13 mouse cellular contexts compared by ENCODE assay signal in genomic region chr9:21953600-21953999, GRCm38 (mm10). TPM values are rescaled to one million over a fixed set of nuclear protein-coding genes. Genes with fewer than 3 reads are reported as not detected.
DNase-seq lines count a peak whose midpoint lies in the region; ATAC-seq lines count a peak whose summit lies in the region.
"Had no signal": no experiment of that assay in that cellular context is flagged by ENCODE, and none has a peak within 500 bp of the region (broad histone marks: within the 10 kb centered on the region; RNA-seq: fewer than 3 reads in every experiment).

No protein-coding gene starts in this region.

- peaks cover 8% of the 10 kb centered on the region for H3K4me1 ChIP-seq in hindbrain, embryonic 16.5 days (ENCODE audit: control insufficient read depth, insufficient read depth, low read depth, low read length)
- peaks cover 17% of the 10 kb centered on the region; the same call in 1 of the 2 replicates for H3K4me1 ChIP-seq in midbrain, embryonic 14.5 days (ENCODE audit: control insufficient read depth, insufficient read depth, low read length)
- H3K4me1 ChIP-seq in heart, embryonic 12.5 days (replicated peaks) = peaks cover 4% of the 10 kb centered on the region; the same call in 1 of the 2 replicates

- H3K27me3 ChIP-seq in hindbrain, embryonic 16.5 days (replicated peaks; ENCODE audit: control insufficient read depth, insufficient read depth, low read length) = no peaks in the 10 kb centered on the region
- H3K27me3 ChIP-seq in midbrain, embryonic 14.5 days (ENCODE audit: control insufficient read depth, insufficient read depth, low read length) = no peaks in the 10 kb centered on the region
- peaks cover 14% of the 10 kb centered on the region for H3K27me3 ChIP-seq in heart, embryonic 12.5 days (replicated peaks)
- H3K27me3 ChIP-seq: embryonic facial prominence, embryonic 15.5 days; Patski had no signal

- H3K4me2 ChIP-seq in hindbrain, embryonic 16.5 days (ENCODE audit: low read length) = no peak overlapping the region
- H3K4me2 ChIP-seq in midbrain, embryonic 14.5 days (ENCODE audit: low read length) = peak overlapping the region; percentile 10; the same call in 1 of the 2 replicates
- H3K4me2 ChIP-seq in heart, embryonic 12.5 days = no peak overlapping the region
- H3K4me2 ChIP-seq: embryonic facial prominence, embryonic 15.5 days; kidney, embryonic 15.5 days; limb, embryonic 15.5 days had no signal

- 10% methylated on average over 3 of the region's 3 CpGs for WGBS in hindbrain, embryonic 16.5 days
- WGBS in midbrain, embryonic 14.5 days = 1% methylated on average over 3 of the region's 3 CpGs
- WGBS in heart, embryonic 12.5 days = 13% methylated on average over 3 of the region's 3 CpGs

- no peak overlapping the region for H3K9ac ChIP-seq in hindbrain, embryonic 16.5 days (ENCODE audit: low read depth, low read length)
- no peak overlapping the region for H3K9ac ChIP-seq in midbrain, embryonic 14.5 days (replicated peaks; ENCODE audit: low read length)
- no peak overlapping the region for H3K9ac ChIP-seq in heart, embryonic 12.5 days
- H3K9ac ChIP-seq: embryonic facial prominence, embryonic 15.5 days; kidney, embryonic 15.5 days; limb, embryonic 15.5 days had no signal

- no peak overlapping the region for H3K4me3 ChIP-seq in hindbrain, embryonic 16.5 days (ENCODE audit: low read length)
- no peak overlapping the region for H3K4me3 ChIP-seq in midbrain, embryonic 14.5 days (replicated peaks; ENCODE audit: low read depth, low read length)
- H3K4me3 ChIP-seq in heart, embryonic 12.5 days = no peak overlapping the region
- H3K4me3 ChIP-seq: embryonic facial prominence, embryonic 15.5 days; heart, embryonic 10.5 days; kidney, embryonic 15.5 days; limb, embryonic 15.5 days had no signal

- ATAC-seq in hindbrain, embryonic 16.5 days = no peak
- no peak for ATAC-seq in midbrain, embryonic 14.5 days (ENCODE audit: low FRiP score, low TSS enrichment)
- no peak for ATAC-seq in heart, embryonic 12.5 days (ENCODE audit: insufficient number of reproducible peaks, low FRiP score)
- ATAC-seq: Patski had no signal

- DNase-seq in embryo, embryonic 10 days (ENCODE audit: low spot score) = peak; percentile 53
- DNase-seq in embryo, embryonic 9.5 days (ENCODE audit: extremely low spot score) = no peak
- DNase-seq in MN1 (ENCODE audit: low spot score) = peak; percentile 41
- peak; percentile 87 for DNase-seq in midbrain, embryonic 14.5 days
- no peak for DNase-seq in kidney, adult 11 months
- DNase-seq in kidney, adult 9 months = no peak

- no peaks in the 10 kb centered on the region for H3K9me3 ChIP-seq in hindbrain, embryonic 16.5 days (ENCODE audit: control insufficient read depth, low read length)
- no peaks in the 10 kb centered on the region for H3K9me3 ChIP-seq in midbrain, embryonic 14.5 days (ENCODE audit: control insufficient read depth, low read length)
- H3K9me3 ChIP-seq in heart, embryonic 12.5 days (replicated peaks) = no peaks in the 10 kb centered on the region
- H3K9me3 ChIP-seq: embryonic facial prominence, embryonic 15.5 days; heart, embryonic 10.5 days; limb, embryonic 15.5 days had no signal

- H3K36me3 ChIP-seq in hindbrain, embryonic 16.5 days (ENCODE audit: control insufficient read depth, insufficient read depth, low read length) = no peaks in the 10 kb centered on the region
- no peaks in the 10 kb centered on the region for H3K36me3 ChIP-seq in midbrain, embryonic 14.5 days (ENCODE audit: control insufficient read depth, insufficient read depth, low read length)
- H3K36me3 ChIP-seq in heart, embryonic 12.5 days = peaks cover 10% of the 10 kb centered on the region; the same call in 1 of the 2 replicates
- H3K36me3 ChIP-seq: embryonic facial prominence, embryonic 15.5 days; limb, embryonic 15.5 days had no signal

- H3K27ac ChIP-seq in hindbrain, embryonic 16.5 days (ENCODE audit: low read depth, low read length) = peak overlapping the region; percentile 23; the same call in 1 of the 2 replicates
- peak overlapping the region; percentile 75 for H3K27ac ChIP-seq in midbrain, embryonic 14.5 days (replicated peaks; ENCODE audit: low read depth, low read length)
- H3K27ac ChIP-seq in heart, embryonic 12.5 days (ENCODE audit: poor library complexity, severe bottlenecking) = no peak overlapping the region
- H3K27ac ChIP-seq: embryonic facial prominence, embryonic 15.5 days; heart, embryonic 10.5 days; kidney, embryonic 15.5 days; limb, embryonic 15.5 days had no signal

RNA-seq across cellular contexts. Expression of gene Swsap1, which starts 2.0 kb away (rescaled TPM):
- polyA plus RNA-seq in hindbrain, embryonic 16.5 days (2015; fragmentation: Nextera tagmentation; extraction: Ambion mirVana) = 8.1 and 8.7 TPM in 2 replicates
- 21.5 and 22.8 TPM in 2 replicates for polyA plus RNA-seq in midbrain, embryonic 14.5 days (2014; fragmentation: Nextera tagmentation; extraction: Ambion mirVana)
- 4.8 and 5.8 TPM in 2 replicates for polyA plus RNA-seq in heart, embryonic 12.5 days (2016; fragmentation: Nextera tagmentation; extraction: Ambion mirVana)

RNA-seq across cellular contexts. Expression of gene Epor, which starts 9.7 kb away (rescaled TPM):
- polyA plus RNA-seq in hindbrain, embryonic 16.5 days (2015; fragmentation: Nextera tagmentation; extraction: Ambion mirVana) = 1.2 and 1.4 TPM in 2 replicates
- 0.65 and 2.0 TPM in 2 replicates for polyA plus RNA-seq in midbrain, embryonic 14.5 days (2014; fragmentation: Nextera tagmentation; extraction: Ambion mirVana)
- polyA plus RNA-seq in heart, embryonic 12.5 days (2016; fragmentation: Nextera tagmentation; extraction: Ambion mirVana) = 10.9 and 12.0 TPM in 2 replicates

RNA-seq across cellular contexts. Expression of gene Plppr2, which starts 16.8 kb away (rescaled TPM):
- 106 and 115 TPM in 2 replicates for polyA plus RNA-seq in hindbrain, embryonic 16.5 days (2015; fragmentation: Nextera tagmentation; extraction: Ambion mirVana)
- 91.3 and 92.2 TPM in 2 replicates for polyA plus RNA-seq in midbrain, embryonic 14.5 days (2014; fragmentation: Nextera tagmentation; extraction: Ambion mirVana)
- polyA plus RNA-seq in heart, embryonic 12.5 days (2016; fragmentation: Nextera tagmentation; extraction: Ambion mirVana) = 8.2 and 8.4 TPM in 2 replicates

RNA-seq across cellular contexts. Expression of gene Tmem205, which starts 26.2 kb away (rescaled TPM):
- polyA plus RNA-seq in hindbrain, embryonic 16.5 days (2015; fragmentation: Nextera tagmentation; extraction: Ambion mirVana) = 56.5 and 61.0 TPM in 2 replicates
- polyA plus RNA-seq in midbrain, embryonic 14.5 days (2014; fragmentation: Nextera tagmentation; extraction: Ambion mirVana) = 42.2 and 51.8 TPM in 2 replicates
- 38.3 and 38.4 TPM in 2 replicates for polyA plus RNA-seq in heart, embryonic 12.5 days (2016; fragmentation: Nextera tagmentation; extraction: Ambion mirVana)

RNA-seq across cellular contexts. Expression of gene Ccdc159, which starts 26.3 kb away (rescaled TPM):
- 9.7 and 9.8 TPM in 2 replicates for polyA plus RNA-seq in hindbrain, embryonic 16.5 days (2015; fragmentation: Nextera tagmentation; extraction: Ambion mirVana)
- 5.7 and 7.7 TPM in 2 replicates for polyA plus RNA-seq in midbrain, embryonic 14.5 days (2014; fragmentation: Nextera tagmentation; extraction: Ambion mirVana)
- polyA plus RNA-seq in heart, embryonic 12.5 days (2016; fragmentation: Nextera tagmentation; extraction: Ambion mirVana) = 2.7 and 3.8 TPM in 2 replicates

Comparison
In these comparisons a context has a peak if more than half of its experiments do, and no peak if none do; other contexts are left out.
1. DNase-seq: peak in embryo, embryonic 10 days (single experiment), MN1 (single experiment) and midbrain, embryonic 14.5 days (single experiment); none in embryo, embryonic 9.5 days (single experiment), kidney, adult 11 months (single experiment) and kidney, adult 9 months (single experiment).